Mouse (Mus musculus) midbrain, embryonic 12.5 days (tissue): ENCODE results near the gene Usp46. TPM values are rescaled to one million over a fixed set of nuclear protein-coding genes. Genes with fewer than 3 reads are reported as not detected.

ENCODE experiments used
- ATAC-seq: fragments of 200-750 bp; cut with Nextera tagmentation; 2 replicates; pipeline ENCODE4 v1.8.0; 2017; ENCODE audit warnings: low read depth, moderate TSS enrichment, moderate library complexity; ENCODE audit not compliant: low FRiP score
- H3K27ac ChIP-seq: fragments of 300-500 bp; sonication (generic); replicated peaks from 2 replicates; pipeline ENCODE4 v1.5.1; 2016; ENCODE audit warnings: mild to moderate bottlenecking
- H3K27me3 ChIP-seq: fragments of 300-500 bp; sonication (generic); 2 replicates; pipeline ENCODE4 v1.6.1; 2016; ENCODE audit warnings: mild to moderate bottlenecking
- H3K36me3 ChIP-seq: fragments of 300-500 bp; sonication (generic); 2 replicates; pipeline ENCODE4 v1.6.1; 2016
- H3K4me1 ChIP-seq: fragments of 300-500 bp; sonication (generic); 2 replicates; pipeline ENCODE4 v1.6.1; 2016
- H3K4me2 ChIP-seq: fragments of 300-500 bp; sonication (generic); replicated peaks from 2 replicates; pipeline ENCODE4 v1.6.1; 2016; ENCODE audit warnings: mild to moderate bottlenecking, moderate library complexity
- H3K4me3 ChIP-seq: fragments of 300-500 bp; sonication (generic); 2 replicates; pipeline ENCODE4 v1.5.1; 2016; ENCODE audit warnings: mild to moderate bottlenecking
- H3K9ac ChIP-seq: fragments of 300-500 bp; sonication (generic); replicated peaks from 2 replicates; pipeline ENCODE4 v1.6.1; 2016; ENCODE audit warnings: mild to moderate bottlenecking, moderate library complexity
- H3K9me3 ChIP-seq: fragments of 300-500 bp; sonication (generic); 2 replicates; pipeline ENCODE4 v1.6.1; 2016; ENCODE audit warnings: mild to moderate bottlenecking
- WGBS: fragments of 180-500 bp; shearing (Covaris S2); methylation state at CpG from one replicate; pipeline ENCODE4 v1.1.7; 2016; 5-methylcytosine and 5-hydroxymethylcytosine counted together
- polyA plus RNA-seq: library from polyadenylated mRNA; unstranded; fragments of >200 nt; fragmentation: Nextera tagmentation; extraction: Ambion mirVana; gene quantifications from 2 replicates; pipeline ENCODE4 v1.2.1, GENCODE M21; 2016

Usp46 gene
- polyA plus RNA-seq, 1 experiment from 2014 or later, result 31.5 TPM

DNA sequence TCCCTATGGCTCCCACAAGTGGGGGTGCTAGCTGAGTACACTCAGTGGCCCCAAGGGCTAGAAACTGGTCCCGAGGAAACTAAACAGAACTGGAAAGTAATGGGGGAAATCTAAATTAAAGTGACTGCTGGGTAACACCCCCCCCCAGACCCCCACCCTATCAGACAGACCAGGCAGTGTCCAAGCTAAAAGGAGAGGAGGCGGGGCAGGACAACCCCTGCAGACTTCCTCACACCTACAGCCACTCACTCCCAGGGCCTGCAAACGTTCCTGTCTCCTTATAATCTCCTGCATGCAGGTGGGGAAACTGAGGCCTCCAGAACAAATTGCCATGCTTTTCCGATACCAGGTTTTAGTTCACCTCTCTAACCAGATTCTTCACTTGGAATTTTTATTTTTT, 885 bp downstream of the Usp46 start:
- peaks cover 26% of the 10 kb centered on the region for H3K4me1 ChIP-seq
- peak overlapping the region; percentile 81 for H3K4me2 ChIP-seq
- no peaks in the 10 kb centered on the region for H3K36me3 ChIP-seq
- ATAC-seq, result no peak; the same call in 1 of the 2 replicates
- peak overlapping the region; percentile 83 for H3K4me3 ChIP-seq
- H3K27ac ChIP-seq, result no peak overlapping the region; the same call in 1 of the 2 replicates
- no peaks in the 10 kb centered on the region for H3K9me3 ChIP-seq
- 13% methylated on average over 4 of the region's 4 CpGs for WGBS
- H3K9ac ChIP-seq, result peak overlapping the region; percentile 91
- peaks cover 6% of the 10 kb centered on the region; the same call in 1 of the 2 replicates for H3K27me3 ChIP-seq

DNA sequence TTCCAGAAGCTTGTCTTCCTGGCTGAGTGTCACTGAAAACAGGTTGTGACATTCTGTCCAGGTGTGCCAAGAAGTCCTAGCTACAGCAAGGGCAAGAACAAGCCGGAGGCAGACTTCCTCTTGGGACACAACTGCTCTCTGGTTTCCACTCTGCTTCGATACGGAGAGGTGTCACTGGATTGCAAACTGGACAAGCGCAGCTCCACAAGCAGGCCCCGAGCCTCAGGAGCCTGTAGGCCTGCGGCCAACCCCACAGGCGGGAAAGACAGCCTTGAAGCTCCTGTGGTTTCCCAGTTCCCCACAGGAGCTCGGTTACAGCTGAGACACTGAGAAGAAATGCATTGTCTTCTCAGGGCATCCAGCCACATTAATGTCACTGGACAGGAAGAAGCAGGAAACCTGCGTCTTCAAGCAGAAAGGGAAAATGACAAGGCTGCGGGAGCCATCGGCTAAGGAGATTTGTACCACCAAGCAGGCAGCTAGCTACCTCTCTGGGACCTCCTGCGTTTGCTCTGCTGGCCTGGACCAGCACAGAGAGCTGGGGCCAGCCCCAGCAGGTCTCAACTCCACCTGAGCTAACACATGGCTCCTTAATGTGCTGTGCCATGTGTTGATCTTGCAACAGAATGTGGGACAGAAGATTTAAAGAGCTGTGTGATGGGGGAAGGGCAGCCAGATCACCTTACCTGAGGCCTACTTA, 1.7 kb downstream of the Usp46 start:
- H3K9me3 ChIP-seq, result no peaks in the 10 kb centered on the region
- peaks cover 26% of the 10 kb centered on the region for H3K4me1 ChIP-seq
- peak overlapping the region; percentile 81 for H3K4me2 ChIP-seq
- peaks cover 6% of the 10 kb centered on the region; the same call in 1 of the 2 replicates for H3K27me3 ChIP-seq
- no peak overlapping the region; the same call in 1 of the 2 replicates for H3K27ac ChIP-seq
- no peaks in the 10 kb centered on the region for H3K36me3 ChIP-seq
- 43% methylated on average over 12 of the region's 12 CpGs for WGBS
- ATAC-seq, result no peak
- H3K9ac ChIP-seq, result 0 out of 2 replicates have a peak overlapping the region, but pooled peaks have one; percentile 24
- peak overlapping the region; percentile 23; the same call in 1 of the 2 replicates for H3K4me3 ChIP-seq

DNA sequence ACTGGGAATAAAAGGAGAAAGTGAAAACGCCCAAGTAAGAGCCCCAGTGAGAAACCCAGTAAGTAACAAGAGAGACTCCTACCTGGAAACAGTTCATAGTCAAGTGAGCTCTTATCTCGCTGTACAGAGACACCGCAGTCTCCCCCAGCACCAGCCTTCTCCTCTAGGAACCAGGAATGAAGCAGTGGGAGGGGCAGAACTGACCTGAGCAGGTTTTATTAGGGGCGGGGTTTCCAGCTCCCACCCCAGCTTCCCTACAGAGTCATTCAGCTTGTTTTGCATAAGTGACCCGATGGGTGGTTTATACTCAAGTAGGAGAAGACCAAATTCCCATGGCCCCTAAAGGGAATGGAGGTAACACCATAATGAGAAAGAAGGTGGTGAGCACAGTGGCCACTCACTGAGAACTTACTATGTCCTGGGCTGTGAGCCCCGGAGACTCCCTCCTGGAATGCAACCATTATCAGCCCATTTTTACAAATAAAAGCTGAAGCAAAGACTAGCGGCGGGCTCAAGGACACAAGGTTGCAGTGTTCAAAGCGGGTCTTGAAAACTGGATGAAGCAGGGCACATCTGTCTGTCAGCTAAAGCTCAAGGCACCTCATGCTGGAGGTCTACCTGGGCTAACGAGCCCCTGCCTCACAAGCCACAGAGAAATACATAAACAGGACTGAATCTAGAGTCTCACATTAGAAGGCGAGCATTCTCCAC, 2.5 kb downstream of the Usp46 start:
- no peaks in the 10 kb centered on the region for H3K9me3 ChIP-seq
- H3K4me1 ChIP-seq, result peaks cover 26% of the 10 kb centered on the region
- no peak for ATAC-seq
- no peak overlapping the region for H3K9ac ChIP-seq
- H3K36me3 ChIP-seq, result no peaks in the 10 kb centered on the region
- WGBS, result 53% methylated on average over 11 of the region's 11 CpGs
- no peak overlapping the region for H3K4me3 ChIP-seq
- no peak overlapping the region for H3K4me2 ChIP-seq
- peaks cover 6% of the 10 kb centered on the region; the same call in 1 of the 2 replicates for H3K27me3 ChIP-seq
- H3K27ac ChIP-seq, result no peak overlapping the region

DNA sequence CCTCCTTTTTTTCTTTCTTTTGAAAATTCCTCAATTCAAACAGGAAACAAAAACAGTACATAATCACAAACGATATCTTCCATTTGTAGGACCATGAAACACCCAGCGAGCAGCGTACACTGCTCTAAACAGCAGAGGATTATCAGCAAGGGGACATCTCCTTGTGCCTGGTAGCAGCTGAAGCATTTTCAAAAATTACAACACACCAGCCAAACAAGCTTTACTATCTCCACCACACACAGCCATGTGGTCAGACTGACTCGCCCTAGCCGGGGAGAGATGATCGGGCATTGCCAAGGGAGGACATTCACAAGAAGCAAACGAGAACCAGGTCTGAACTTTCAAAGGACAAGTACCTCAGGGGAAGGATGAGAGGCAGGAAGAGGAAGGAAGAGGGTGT, 3.4 kb downstream of the Usp46 start:
- no peak for ATAC-seq
- no peak overlapping the region for H3K9ac ChIP-seq
- no peaks in the 10 kb centered on the region for H3K36me3 ChIP-seq
- peaks cover 26% of the 10 kb centered on the region for H3K4me1 ChIP-seq
- 87% methylated on average over 7 of the region's 7 CpGs for WGBS
- no peak overlapping the region for H3K27ac ChIP-seq
- no peaks in the 10 kb centered on the region for H3K9me3 ChIP-seq
- no peak overlapping the region for H3K4me3 ChIP-seq
- no peak overlapping the region for H3K4me2 ChIP-seq
- H3K27me3 ChIP-seq, result peaks cover 6% of the 10 kb centered on the region; the same call in 1 of the 2 replicates

DNA sequence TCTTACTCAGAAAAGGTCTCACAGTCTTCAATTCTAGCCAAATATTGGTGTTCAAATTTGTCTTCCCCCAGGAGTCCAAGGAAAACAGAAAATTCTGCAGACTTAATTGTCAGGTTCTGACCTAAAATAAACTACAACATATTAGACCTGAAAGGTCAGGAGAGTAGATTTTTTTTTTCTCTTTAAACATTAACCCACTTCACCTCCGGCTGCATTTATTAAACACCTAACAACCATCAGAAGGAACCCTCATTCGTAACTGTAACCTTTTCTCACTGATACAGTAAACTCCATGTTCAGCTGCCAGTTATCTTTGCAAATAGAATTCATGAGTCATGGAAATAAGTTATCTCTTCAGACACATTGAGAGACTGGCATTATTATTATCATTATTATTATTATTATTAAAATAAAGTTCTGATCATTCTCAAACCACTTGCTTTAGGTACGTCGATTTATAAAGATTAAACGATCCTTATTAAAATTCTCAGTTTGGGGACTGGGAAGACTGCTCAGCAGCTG, 4.9 kb downstream of the Usp46 start:
- 0 out of 2 replicates have a peak, but pooled peaks cover 6% of the 10 kb centered on the region for H3K27me3 ChIP-seq
- no peak overlapping the region for H3K27ac ChIP-seq
- ATAC-seq, result no peak
- no peaks in the 10 kb centered on the region for H3K36me3 ChIP-seq
- no peak overlapping the region for H3K9ac ChIP-seq
- H3K4me2 ChIP-seq, result no peak overlapping the region
- peaks cover 21% of the 10 kb centered on the region for H3K4me1 ChIP-seq
- H3K9me3 ChIP-seq, result no peaks in the 10 kb centered on the region
- H3K4me3 ChIP-seq, result no peak overlapping the region
- 92% methylated on average over 5 of the region's 5 CpGs for WGBS

DNA sequence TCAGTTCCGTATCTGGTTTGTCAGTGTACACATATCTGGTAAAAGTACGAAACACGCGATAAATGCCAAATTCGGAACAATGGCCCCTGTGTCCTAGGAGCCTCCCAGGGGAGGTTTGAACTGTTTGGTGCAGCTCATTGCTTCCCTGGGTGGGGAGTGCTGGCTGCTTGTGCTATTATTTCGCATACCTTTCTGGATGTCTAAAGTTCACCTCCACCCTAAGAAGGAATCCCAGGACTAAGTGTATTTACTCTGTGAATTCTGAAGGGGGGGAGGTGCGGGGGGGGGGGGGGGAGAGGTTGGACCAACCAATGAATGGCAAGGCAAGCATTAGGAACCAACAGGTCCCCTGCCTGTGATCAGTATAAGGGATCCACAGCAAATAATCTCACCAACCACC, 6.0 kb downstream of the Usp46 start:
- no peak overlapping the region for H3K27ac ChIP-seq
- no peak overlapping the region for H3K9ac ChIP-seq
- 87% methylated on average over 7 of the region's 7 CpGs for WGBS
- no peak overlapping the region for H3K4me3 ChIP-seq
- no peaks in the 10 kb centered on the region for H3K36me3 ChIP-seq
- no peak for ATAC-seq
- no peaks in the 10 kb centered on the region for H3K9me3 ChIP-seq
- H3K4me1 ChIP-seq, result peaks cover 17% of the 10 kb centered on the region
- 0 out of 2 replicates have a peak, but pooled peaks cover 6% of the 10 kb centered on the region for H3K27me3 ChIP-seq
- H3K4me2 ChIP-seq, result no peak overlapping the region

DNA sequence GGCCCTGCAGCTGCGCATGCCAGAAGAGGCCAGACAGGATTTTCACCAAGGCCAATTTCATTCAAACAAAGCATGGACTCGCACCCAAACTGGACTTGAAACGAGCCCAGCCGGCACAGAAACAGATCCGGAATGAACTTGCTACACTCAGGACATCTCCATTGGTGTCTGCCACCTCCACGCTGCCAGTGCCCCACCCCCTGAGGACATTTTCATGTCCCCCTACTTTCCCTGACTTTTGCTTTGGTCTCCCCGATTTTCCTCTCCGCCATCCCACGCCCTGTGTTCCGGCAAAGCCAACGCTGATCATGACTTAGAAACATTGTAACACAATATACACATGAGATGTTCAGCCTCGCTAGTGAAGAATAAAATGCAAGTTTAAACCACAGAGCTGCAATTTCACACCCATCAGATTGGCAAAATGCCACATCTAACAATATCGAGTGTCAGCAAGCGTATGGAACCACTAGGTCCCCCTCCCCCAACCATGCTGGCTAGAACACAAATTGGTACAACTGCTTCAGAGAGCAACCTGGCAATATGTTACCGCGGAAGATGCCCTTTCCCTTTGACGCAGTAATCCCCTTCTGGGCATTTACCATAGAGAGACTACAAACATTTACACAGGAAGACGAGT, 6.7 kb downstream of the Usp46 start:
- Histone ChIP-seq H3K9ac (no peak overlapping the region), H3K27ac (no peak overlapping the region), H3K27me3 (0 out of 2 replicates have a peak, but pooled peaks cover 2% of the 10 kb centered on the region), H3K36me3 (no peaks in the 10 kb centered on the region), H3K4me1 (peaks cover 10% of the 10 kb centered on the region), H3K9me3 (no peaks in the 10 kb centered on the region), H3K4me2 (no peak overlapping the region), H3K4me3 (no peak overlapping the region)
- no peak for ATAC-seq
- WGBS, result 90% methylated on average over 18 of the region's 18 CpGs

DNA sequence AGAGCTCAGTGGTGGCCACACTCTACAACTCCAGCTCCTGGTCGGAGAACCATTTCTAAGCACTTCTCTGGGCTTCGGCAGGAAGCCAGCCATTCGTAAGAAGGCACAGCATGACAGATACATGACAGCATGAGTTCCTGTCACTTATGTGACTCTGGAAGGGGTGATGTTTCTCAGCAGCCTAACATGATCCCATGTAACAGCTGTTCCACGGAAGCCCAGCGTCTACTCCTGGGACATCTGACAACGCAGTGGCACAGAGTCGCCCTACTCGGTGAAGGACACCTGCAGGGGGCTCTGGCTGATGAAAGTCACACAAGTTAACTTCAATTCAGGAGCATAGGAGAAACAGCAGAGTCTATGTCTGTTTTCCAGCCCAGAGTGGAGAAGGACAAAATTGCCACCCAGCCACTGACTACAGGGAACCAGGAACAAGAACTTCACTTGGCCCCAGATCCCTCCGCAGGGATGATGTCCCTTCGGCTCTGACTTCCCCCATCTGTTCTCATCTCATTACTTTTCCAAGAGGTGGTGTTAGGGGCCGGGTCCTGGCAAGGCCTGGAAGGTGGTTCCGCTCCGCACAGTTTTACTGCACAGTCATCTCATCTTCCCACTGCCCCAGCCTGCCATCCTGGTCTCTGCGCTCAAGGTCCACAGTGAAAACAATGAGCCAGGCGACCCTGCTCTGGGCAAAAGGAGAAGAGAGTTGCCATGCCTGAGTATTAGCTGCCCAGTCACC, 15.9 kb downstream of the Usp46 start:
- no peaks in the 10 kb centered on the region for H3K27me3 ChIP-seq
- no peak overlapping the region for H3K9ac ChIP-seq

DNA sequence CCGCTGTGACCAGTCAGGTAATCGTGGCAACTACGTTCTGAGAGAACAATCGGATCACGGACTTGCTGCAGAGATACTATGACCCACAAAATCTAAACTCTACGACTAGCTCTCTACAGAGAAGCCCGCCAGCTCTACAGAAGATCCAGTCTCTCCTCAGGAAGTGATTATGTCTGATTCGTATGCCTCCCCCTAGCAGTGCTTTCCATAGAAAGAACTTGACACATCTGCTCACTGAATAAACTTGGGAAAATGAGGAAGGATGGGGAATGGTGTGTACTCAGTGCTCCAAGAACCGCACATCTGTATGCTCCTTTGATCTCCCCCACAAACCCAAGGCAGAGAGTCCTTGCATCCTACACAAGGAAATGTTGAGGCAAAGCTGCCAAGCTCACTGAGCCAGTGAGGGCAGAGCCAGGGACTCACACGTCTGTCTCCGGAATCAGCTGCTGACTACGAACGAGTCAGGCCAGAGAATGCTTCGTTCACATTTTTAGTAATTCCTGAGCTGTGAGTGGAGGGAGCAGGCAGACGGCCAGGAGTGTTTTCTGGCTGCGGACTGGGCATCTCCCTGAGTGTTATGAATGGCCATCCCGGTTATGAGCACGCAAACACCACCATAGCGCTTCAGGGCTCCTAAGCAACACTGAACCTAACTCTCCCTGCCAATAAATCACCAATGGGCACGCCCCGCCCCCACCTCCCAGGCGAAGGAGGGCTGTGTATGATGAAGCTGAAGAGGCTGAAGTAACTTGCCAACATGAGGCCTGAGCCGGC, 16.6 kb downstream of the Usp46 start:
- Histone ChIP-seq H3K9ac (no peak overlapping the region), H3K9me3 (no peaks in the 10 kb centered on the region), H3K27ac (no peak overlapping the region), H3K4me2 (no peak overlapping the region), H3K27me3 (no peaks in the 10 kb centered on the region), H3K4me3 (no peak overlapping the region), H3K4me1 (no peaks in the 10 kb centered on the region), H3K36me3 (no peaks in the 10 kb centered on the region)
- 92% methylated on average over 23 of the region's 23 CpGs for WGBS
- ATAC-seq, result no peak

More for the DNA sequence above, 15.9 kb downstream of the Usp46 start:
- Histone ChIP-seq H3K36me3 (no peaks in the 10 kb centered on the region), H3K9me3 (no peaks in the 10 kb centered on the region), H3K4me1 (no peaks in the 10 kb centered on the region), H3K4me3 (no peak overlapping the region), H3K4me2 (no peak overlapping the region), H3K27ac (no peak overlapping the region)
- WGBS, result 89% methylated on average over 15 of the region's 15 CpGs
- no peak for ATAC-seq

DNA sequence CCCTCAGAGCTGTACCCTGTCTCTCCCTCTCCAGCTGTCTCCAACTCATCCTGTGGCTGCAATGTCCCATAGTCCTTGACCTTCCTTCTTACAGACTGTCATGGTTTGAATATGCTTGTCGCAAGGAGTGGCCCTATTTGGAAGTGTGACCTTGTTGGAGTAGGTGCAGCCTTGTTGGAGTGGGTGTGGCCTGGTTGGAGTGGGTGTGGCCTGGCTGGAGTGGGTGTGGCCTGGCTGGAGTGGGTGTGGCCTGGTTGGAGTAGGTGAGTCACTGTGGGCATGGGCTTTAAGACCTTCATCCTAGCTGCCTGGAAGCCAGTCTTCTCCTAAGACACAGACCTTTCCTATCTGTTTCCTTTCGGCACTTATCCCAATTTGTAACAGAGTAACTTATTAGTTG, 17.3 kb downstream of the Usp46 start:
- no peak for ATAC-seq
- Histone ChIP-seq H3K27me3 (no peaks in the 10 kb centered on the region), H3K36me3 (no peaks in the 10 kb centered on the region), H3K9ac (no peak overlapping the region), H3K27ac (no peak overlapping the region), H3K9me3 (no peaks in the 10 kb centered on the region), H3K4me2 (no peak overlapping the region), H3K4me3 (no peak overlapping the region), H3K4me1 (peaks cover 2% of the 10 kb centered on the region; the same call in 1 of the 2 replicates)
- 97% methylated on average over 2 of the region's 2 CpGs for WGBS
